ENCODE assay signal across 51 mouse cellular contexts in the genomic region with DNA sequence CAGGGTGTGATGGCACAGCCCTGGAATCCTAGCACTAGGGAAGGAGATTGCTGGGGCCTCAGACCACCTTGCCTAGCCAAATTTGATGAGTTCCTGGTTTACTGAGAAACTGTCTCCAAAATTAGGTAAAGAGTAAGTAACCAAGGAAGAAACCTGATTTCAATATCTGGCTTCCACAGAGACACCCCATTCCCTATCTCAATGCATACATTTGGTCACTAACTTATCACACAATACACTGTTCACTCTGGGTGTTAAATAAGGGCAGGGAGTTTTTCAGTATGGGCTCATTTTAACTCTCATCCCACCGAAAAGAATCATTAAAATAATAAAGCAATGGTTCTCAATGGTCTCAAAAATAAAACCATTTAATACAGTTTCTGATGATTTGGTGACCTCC. TPM values are rescaled to one million over a fixed set of nuclear protein-coding genes. Genes with fewer than 3 reads are reported as not detected.
"Had no signal": no experiment of that assay in that cellular context is flagged by ENCODE, and none has a peak within 500 bp of the region (broad histone marks: within the 10 kb centered on the region; RNA-seq: fewer than 3 reads in every experiment).

No protein-coding gene starts in this region.

- H3K36me3 ChIP-seq: heart, embryonic 12.5 days; heart, embryonic 13.5 days; heart, embryonic 15.5 days; hindbrain, embryonic 10.5 days; hindbrain, embryonic 12.5 days; hindbrain, embryonic 13.5 days; hindbrain, embryonic 15.5 days; intestine, embryonic 15.5 days; kidney, embryonic 15.5 days had no signal

- H3K4me3 ChIP-seq: heart, embryonic 12.5 days; heart, embryonic 13.5 days; heart, embryonic 15.5 days; hindbrain, embryonic 10.5 days; hindbrain, embryonic 12.5 days; hindbrain, embryonic 13.5 days; hindbrain, embryonic 15.5 days; intestine, embryonic 15.5 days; kidney, embryonic 15.5 days; layer of hippocampus, adult 2 months; left cerebral cortex, adult 2 months had no signal

- H3K9ac ChIP-seq: heart, embryonic 12.5 days; heart, embryonic 13.5 days; heart, embryonic 15.5 days; hindbrain, embryonic 12.5 days; hindbrain, embryonic 13.5 days; hindbrain, embryonic 14.5 days; hindbrain, embryonic 15.5 days; intestine, embryonic 15.5 days; kidney, embryonic 15.5 days had no signal

- H3K27ac ChIP-seq: heart, embryonic 13.5 days; heart, embryonic 15.5 days; hindbrain, embryonic 10.5 days; hindbrain, embryonic 12.5 days; hindbrain, embryonic 13.5 days; hindbrain, embryonic 14.5 days; hindbrain, embryonic 15.5 days; hindbrain, postnatal 0 days; intestine, embryonic 15.5 days; kidney, embryonic 15.5 days; kidney, postnatal 0 days; layer of hippocampus, adult 2 months; left cerebral cortex, adult 2 months had no signal

- H3K27me3 ChIP-seq: heart, embryonic 12.5 days; heart, embryonic 13.5 days; heart, embryonic 15.5 days; hindbrain, embryonic 12.5 days; hindbrain, embryonic 13.5 days; hindbrain, embryonic 15.5 days; intestine, embryonic 15.5 days; kidney, embryonic 15.5 days had no signal

- H3K4me1 ChIP-seq: heart, embryonic 12.5 days; heart, embryonic 13.5 days; heart, embryonic 15.5 days; hindbrain, embryonic 10.5 days; hindbrain, embryonic 12.5 days; hindbrain, embryonic 13.5 days; hindbrain, embryonic 15.5 days; intestine, embryonic 15.5 days; kidney, embryonic 15.5 days had no signal

- DNase-seq: heart, postnatal 10 days; heart, postnatal 14 days; heart, postnatal 36 days; heart, postnatal 4 days; kidney, adult 11 months; kidney, adult 18-20 months; kidney, adult 2 months; kidney, adult 8-10 months; kidney, adult 9 months; kidney, postnatal 10 days; kidney, postnatal 14 days; kidney, postnatal 25 days; kidney, postnatal 36 days; kidney, postnatal 4 days; layer of hippocampus, adult 9-11 months; layer of hippocampus, postnatal 36 days had no signal

- H3K9me3 ChIP-seq: heart, embryonic 15.5 days; hindbrain, embryonic 15.5 days; intestine, embryonic 15.5 days; kidney, embryonic 15.5 days had no signal

RNA-seq across cellular contexts. Expression of a gene that starts 5.1 kb away (rescaled TPM):
- total RNA-seq: heart, postnatal 10 days; heart, postnatal 14 days; heart, postnatal 25 days; heart, postnatal 36 days; heart, postnatal 4 days; hematopoietic stem cell, adult 5-6 weeks; hindbrain, postnatal 0 days; layer of hippocampus, postnatal 36 days; left cerebral cortex, adult 18-20 months had no signal
- polyA plus RNA-seq: heart, embryonic 11.5 days; heart, embryonic 12.5 days; heart, embryonic 13.5 days; heart, embryonic 14.5 days; heart, embryonic 15.5 days; heart, embryonic 16.5 days; heart, postnatal 0 days; hindbrain, embryonic 11.5 days; hindbrain, embryonic 12.5 days; hindbrain, embryonic 13.5 days; hindbrain, embryonic 16.5 days; inflammation-experienced regulatory T-cells, adult 6 months; intestine, embryonic 14.5 days; intestine, embryonic 16.5 days; intestine, postnatal 0 days; kidney, embryonic 14.5 days; kidney, embryonic 15.5 days; kidney, embryonic 16.5 days; kidney, postnatal 0 days; large intestine, adult 2 months had no signal

RNA-seq across cellular contexts. Expression of a gene that starts 50.6 kb away (rescaled TPM):
- total RNA-seq: heart, postnatal 10 days; heart, postnatal 14 days; heart, postnatal 25 days; heart, postnatal 36 days; heart, postnatal 4 days; hematopoietic stem cell, adult 5-6 weeks; hindbrain, postnatal 0 days; layer of hippocampus, adult 18-20 months; layer of hippocampus, adult 2 months; layer of hippocampus, adult 8-10 months; layer of hippocampus, postnatal 10 days; layer of hippocampus, postnatal 25 days; layer of hippocampus, postnatal 36 days; left cerebral cortex, adult 18-20 months; left cerebral cortex, adult 2 months; left cerebral cortex, adult 8-10 months had no signal
- polyA plus RNA-seq: heart, embryonic 11.5 days; heart, embryonic 12.5 days; heart, embryonic 13.5 days; heart, embryonic 14.5 days; heart, embryonic 15.5 days; heart, embryonic 16.5 days; heart, postnatal 0 days; hindbrain, embryonic 10.5 days; hindbrain, embryonic 11.5 days; hindbrain, embryonic 12.5 days; hindbrain, embryonic 13.5 days; hindbrain, embryonic 14.5 days; hindbrain, embryonic 15.5 days; hindbrain, embryonic 16.5 days; hindbrain, postnatal 0 days; intestine, embryonic 14.5 days; intestine, embryonic 15.5 days; intestine, embryonic 16.5 days; intestine, postnatal 0 days; kidney, adult 2 months; kidney, embryonic 14.5 days; kidney, embryonic 15.5 days; kidney, embryonic 16.5 days; kidney, postnatal 0 days; large intestine, adult 2 months had no signal

RNA-seq across cellular contexts. Expression of a gene that starts 58.7 kb away (rescaled TPM):
- total RNA-seq: heart, postnatal 10 days; heart, postnatal 14 days; heart, postnatal 25 days; heart, postnatal 36 days; heart, postnatal 4 days; hematopoietic stem cell, adult 5-6 weeks; hindbrain, postnatal 0 days had no signal
- polyA plus RNA-seq: heart, embryonic 11.5 days; heart, embryonic 12.5 days; heart, embryonic 13.5 days; heart, embryonic 14.5 days; heart, embryonic 15.5 days; heart, embryonic 16.5 days; heart, postnatal 0 days; hindbrain, embryonic 10.5 days; hindbrain, embryonic 11.5 days; hindbrain, embryonic 12.5 days; inflammation-experienced regulatory T-cells, adult 6 months; intestine, embryonic 15.5 days; intestine, embryonic 16.5 days; intestine, postnatal 0 days; kidney, adult 2 months; kidney, embryonic 14.5 days; kidney, embryonic 15.5 days; kidney, embryonic 16.5 days; kidney, postnatal 0 days; large intestine, adult 2 months had no signal
